ENCODE assay signal across 11 mouse cellular contexts in genomic region chr4:138825751-138826567, GRCm38 (mm10). TPM values are rescaled to one million over a fixed set of nuclear protein-coding genes. Genes with fewer than 3 reads are reported as not detected.
A peak's percentile ranks its signal among the peaks of the same experiment; 100 is the strongest.
DNase-seq lines count a peak whose midpoint lies in the region; ATAC-seq and TF ChIP-seq lines count a peak whose summit lies in the region.
"Had no signal": no experiment of that assay in that cellular context is flagged by ENCODE, and none has a peak within 500 bp of the region (broad histone marks: within the 10 kb centered on the region; RNA-seq: fewer than 3 reads in every experiment).

No protein-coding gene starts in this region.

- no peak overlapping the region for H3K9ac ChIP-seq in intestine, embryonic 15.5 days
- H3K9ac ChIP-seq in stomach, embryonic 14.5 days (replicated peaks; ENCODE audit: low read depth, low read length) = no peak overlapping the region

- no peaks in the 10 kb centered on the region for H3K9me3 ChIP-seq in intestine, embryonic 15.5 days
- H3K9me3 ChIP-seq in stomach, embryonic 14.5 days (ENCODE audit: control insufficient read depth, low read depth, low read length) = no peaks in the 10 kb centered on the region

- peak; percentile 76 for ATAC-seq in intestine, embryonic 15.5 days
- no peak for ATAC-seq in stomach, embryonic 14.5 days (ENCODE audit: insufficient number of reproducible peaks, insufficient read depth, low FRiP score, low read depth)

- no peak for TF ChIP-seq CTCF in spleen, adult 2 months (IDR thresholded peaks at IDR 0.05; ENCODE audit: extremely low read depth, insufficient read depth, insufficient read length, insufficient replicate concordance)

- peak overlapping the region; percentile 35; the same call in 1 of the 2 replicates for H3K27ac ChIP-seq in spleen, adult 2 months (ENCODE audit: insufficient read depth, low read length)
- 0 out of 2 replicates have a peak overlapping the region, but pooled peaks have one; percentile 27 for H3K27ac ChIP-seq in intestine, embryonic 15.5 days
- peak overlapping the region; percentile 16; the same call in 1 of the 2 replicates for H3K27ac ChIP-seq in stomach, embryonic 14.5 days (ENCODE audit: low read length)

- no peaks in the 10 kb centered on the region for H3K36me3 ChIP-seq in spleen, adult 2 months (ENCODE audit: control insufficient read depth, insufficient read depth, low read length)
- H3K36me3 ChIP-seq in intestine, embryonic 15.5 days = no peaks in the 10 kb centered on the region
- no peaks in the 10 kb centered on the region for H3K36me3 ChIP-seq in stomach, embryonic 14.5 days (ENCODE audit: control insufficient read depth, insufficient read depth, low read length)

- no peaks in the 10 kb centered on the region for H3K27me3 ChIP-seq in spleen, adult 2 months (ENCODE audit: control insufficient read depth, insufficient read depth, low read length)
- no peaks in the 10 kb centered on the region for H3K27me3 ChIP-seq in intestine, embryonic 15.5 days (replicated peaks)
- H3K27me3 ChIP-seq in stomach, embryonic 14.5 days (ENCODE audit: control insufficient read depth, insufficient read depth, low read length) = no peaks in the 10 kb centered on the region

- H3K4me3 ChIP-seq in spleen, adult 2 months (ENCODE audit: extremely low read depth, insufficient read depth, insufficient read length) = no peak overlapping the region
- H3K4me3 ChIP-seq in intestine, embryonic 15.5 days (replicated peaks) = no peak overlapping the region
- H3K4me3 ChIP-seq in stomach, embryonic 14.5 days (ENCODE audit: low read depth, low read length) = no peak overlapping the region

- 34% methylated on average over 18 of the region's 18 CpGs for WGBS in spleen, adult 2 months
- WGBS in intestine, embryonic 15.5 days = 13% methylated on average over 18 of the region's 18 CpGs
- 11% methylated on average over 18 of the region's 18 CpGs for WGBS in stomach, embryonic 14.5 days

- DNase-seq in spleen, adult 2 months (ENCODE audit: low read depth in 1 of 2, low spot score in 2 of 2) = no peak
- DNase-seq in spleen, postnatal 10 days (ENCODE audit: low spot score in 2 of 2) = no peak
- DNase-seq in kidney, postnatal 4 days = peak; percentile 18 to 37
- no peak for DNase-seq in spleen, postnatal 14 days (ENCODE audit: low spot score in 2 of 2)
- no peak for DNase-seq in ovary, postnatal 10 days (ENCODE audit: low spot score)
- no peak for DNase-seq in cerebellum, postnatal 36 days
- DNase-seq: right cerebral cortex, postnatal 4 days had no signal

- H3K4me2 ChIP-seq in intestine, embryonic 15.5 days (replicated peaks) = peak overlapping the region; percentile 27; the same call in 1 of the 2 replicates
- no peak overlapping the region for H3K4me2 ChIP-seq in stomach, embryonic 14.5 days (replicated peaks; ENCODE audit: low read depth, low read length)

- H3K4me1 ChIP-seq in spleen, adult 2 months (ENCODE audit: control insufficient read depth, insufficient read depth, insufficient read length) = no peaks in the 10 kb centered on the region
- 0 out of 2 replicates have a peak, but pooled peaks cover 13% of the 10 kb centered on the region for H3K4me1 ChIP-seq in intestine, embryonic 15.5 days (replicated peaks)
- peaks cover 11% of the 10 kb centered on the region; the same call in 1 of the 2 replicates for H3K4me1 ChIP-seq in stomach, embryonic 14.5 days (ENCODE audit: control insufficient read depth, insufficient read depth, low read length)

- no peak for TF ChIP-seq POLR2A in spleen, adult 2 months (IDR thresholded peaks at IDR 0.05; ENCODE audit: low read depth, low read length)

RNA-seq across cellular contexts. Expression of gene Pla2g5, which starts 37.3 kb away (rescaled TPM):
- 43.7 and 65.5 TPM in 2 replicates for polyA plus RNA-seq in spleen, adult 2 months (2012; rRNA removed)
- 0.15 and 0.29 TPM in 2 replicates for polyA plus RNA-seq in intestine, embryonic 15.5 days (2015; fragmentation: Nextera tagmentation; extraction: Ambion mirVana)
- polyA plus RNA-seq in stomach, embryonic 14.5 days (2014; fragmentation: Nextera tagmentation; extraction: Ambion mirVana) = 0.17 and 0.32 TPM in 2 replicates

RNA-seq across cellular contexts. Expression of gene Gm13030, which starts 47.8 kb away (rescaled TPM):
- not detected in 2 replicates for polyA plus RNA-seq in spleen, adult 2 months (2012; rRNA removed)
- polyA plus RNA-seq in intestine, embryonic 15.5 days (2015; fragmentation: Nextera tagmentation; extraction: Ambion mirVana) = not detected in 2 replicates
- polyA plus RNA-seq in stomach, embryonic 14.5 days (2014; fragmentation: Nextera tagmentation; extraction: Ambion mirVana) = not detected in 2 replicates
- polyA plus RNA-seq: frontal cortex, adult 2 months; neural tube, embryonic 14.5 days had no signal

RNA-seq across cellular contexts. Expression of gene Pla2g2d, which starts 50.4 kb away (rescaled TPM):
- polyA plus RNA-seq in spleen, adult 2 months (2012; rRNA removed) = 56.9 and 77.6 TPM in 2 replicates
- polyA plus RNA-seq in intestine, embryonic 15.5 days (2015; fragmentation: Nextera tagmentation; extraction: Ambion mirVana) = 0.92 and 0.99 TPM in 2 replicates
- polyA plus RNA-seq in stomach, embryonic 14.5 days (2014; fragmentation: Nextera tagmentation; extraction: Ambion mirVana) = 0.13 and 0.35 TPM in 2 replicates

RNA-seq across cellular contexts. Expression of gene Pla2g2e, which starts 51.8 kb away (rescaled TPM):
- 0.09 TPM in 1 of 2 replicates, not detected in the other for polyA plus RNA-seq in spleen, adult 2 months (2012; rRNA removed)
- not detected in 2 replicates for polyA plus RNA-seq in intestine, embryonic 15.5 days (2015; fragmentation: Nextera tagmentation; extraction: Ambion mirVana)
- not detected in 2 replicates for polyA plus RNA-seq in stomach, embryonic 14.5 days (2014; fragmentation: Nextera tagmentation; extraction: Ambion mirVana)
- polyA plus RNA-seq: frontal cortex, adult 2 months; neural tube, embryonic 14.5 days had no signal

Comparison
In these comparisons a context has a peak if more than half of its experiments do, and no peak if none do; other contexts are left out.
1. DNase-seq: peak in kidney, postnatal 4 days (2 of 2); none in spleen, adult 2 months (0 of 2), spleen, postnatal 10 days (0 of 2), spleen, postnatal 14 days (0 of 2), ovary, postnatal 10 days (single experiment) and cerebellum, postnatal 36 days (0 of 2).
2. RNA of gene Pla2g5, which starts 37.3 kb away (polyA plus RNA-seq): 43.7 to 65.5 TPM in spleen, adult 2 months; 0.17 to 0.32 TPM in stomach, embryonic 14.5 days and 0.15 to 0.29 TPM in intestine, embryonic 15.5 days; every median in the first group is over 10 times any median in the second.
3. RNA of gene Pla2g2d, which starts 50.4 kb away (polyA plus RNA-seq): 56.9 to 77.6 TPM in spleen, adult 2 months; 0.92 to 0.99 TPM in intestine, embryonic 15.5 days and 0.13 to 0.35 TPM in stomach, embryonic 14.5 days; every median in the first group is over 10 times any median in the second.
4. Peak in every context shown above with its lines, with median percentiles within 50 percentile points of each other: H3K27ac ChIP-seq.